Mouse (Mus musculus): ENCODE data around the gene Dapp1. TPM values are rescaled to one million over a fixed set of nuclear protein-coding genes. Genes with fewer than 3 reads are reported as not detected.

Dapp1 gene
- total RNA-seq (2023) = 10 to 100 TPM; 76.4 to 91.6 TPM

DNA sequence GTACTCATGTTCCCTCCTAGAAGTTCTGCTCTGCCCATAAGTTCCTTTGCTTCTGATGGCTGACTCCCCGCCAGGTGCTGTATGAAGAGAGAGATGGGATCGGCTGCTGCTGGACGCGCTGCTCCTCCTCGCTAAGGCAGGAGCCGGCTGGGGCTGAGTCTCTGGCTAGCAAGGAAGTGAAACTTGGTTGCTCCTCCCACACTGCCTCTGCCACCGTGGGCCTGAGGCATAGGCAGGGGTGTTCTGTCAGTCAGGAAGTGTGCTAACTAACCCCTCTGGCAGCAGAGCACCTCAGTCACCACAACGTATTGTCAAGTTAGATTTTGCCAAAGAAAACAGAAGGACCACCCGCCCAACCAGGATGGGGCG, at the start of gene Dapp1:
Gene Dapp1 (minus strand): TSS at position 164 of the 369 bp plus-strand sequence.

DNA sequence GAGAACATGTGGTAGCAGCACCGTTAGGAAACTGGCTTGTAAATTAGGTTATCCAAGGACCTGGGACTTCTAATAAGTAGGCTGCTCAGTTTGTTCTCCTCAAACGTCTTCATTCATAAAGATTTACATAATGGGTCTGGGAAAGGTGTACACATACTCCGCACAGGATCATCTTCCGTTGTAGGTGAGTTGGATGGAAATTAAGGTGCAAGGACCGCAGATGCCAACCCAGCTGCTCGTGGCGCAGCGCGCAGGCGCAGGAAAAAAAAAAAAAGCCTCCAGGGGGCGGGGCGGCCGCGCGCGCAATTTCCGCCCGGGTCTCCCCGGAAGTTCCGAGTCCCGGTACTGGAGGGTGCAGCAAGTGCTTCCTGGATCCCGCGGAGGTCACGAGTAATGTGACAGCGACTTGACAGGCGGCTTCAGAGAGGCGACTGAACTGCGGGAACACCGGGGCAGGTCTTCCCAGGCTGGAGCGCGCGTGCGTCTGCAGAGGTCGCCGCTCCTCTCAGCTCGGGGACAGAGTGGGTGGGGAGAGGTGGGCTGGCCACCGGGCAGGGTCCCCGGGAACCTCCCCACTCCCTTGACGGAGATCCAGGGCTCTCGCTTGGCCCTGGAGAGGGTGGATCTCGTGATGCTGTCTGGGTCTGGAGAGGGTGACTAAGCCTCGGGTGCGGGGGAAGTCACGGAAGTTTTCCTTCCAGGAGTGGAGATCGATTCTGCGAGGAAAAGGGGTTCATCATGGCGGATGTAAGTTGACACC, 63.0 kb downstream of the Dapp1 start, which contains the start of gene Lamtor3:
Gene Lamtor3 (plus strand): TSS at position 335 of the 760 bp plus-strand sequence.

Other genes with a start within 250 kb of the Dapp1 start
- 10 to 100 TPM; 89.1 to 99.9 TPM for gene H2afz, start 117.1 kb downstream of the Dapp1 start, total RNA-seq (2023)
- 1 to 10 TPM; 4.0 to 6.8 TPM for gene Dnajb14, start 113.9 kb downstream of the Dapp1 start, total RNA-seq (2023)
- gene Lamtor3, start 63.0 kb downstream of the Dapp1 start, total RNA-seq (2023) = 10 to 100 TPM; 67.7 to 73.8 TPM
- gene 1110002E22Rik, start 83.5 kb upstream of the Dapp1 start, total RNA-seq (2023) = not detected
- gene Gm5105, start 85.8 kb upstream of the Dapp1 start, total RNA-seq (2023) = not detected
- 1 to 10 TPM; 6.0 to 6.5 TPM for gene Trmt10a, start 161.9 kb upstream of the Dapp1 start, total RNA-seq (2023)
- 1 to 10 TPM; 1.2 to 2.5 TPM for gene Mttp, start 163.4 kb upstream of the Dapp1 start, total RNA-seq (2023)
- gene 4930579F01Rik, start 212.3 kb upstream of the Dapp1 start, total RNA-seq (2023) = not detected
- gene Adh7, start 236.2 kb upstream of the Dapp1 start, total RNA-seq (2023) = not detected